ENCODE assay signal across 35 mouse cellular contexts in genomic region chr11:52678259-52678658, GRCm38 (mm10).
"Had no signal": no experiment of that assay in that cellular context is flagged by ENCODE, and none has a peak within 500 bp of the region (broad histone marks: within the 10 kb centered on the region; RNA-seq: fewer than 3 reads in every experiment).

No protein-coding gene starts in this region.

- DNase-seq: heart, postnatal 10 days; heart, postnatal 14 days; heart, postnatal 36 days; heart, postnatal 4 days; kidney, adult 11 months; kidney, adult 18-20 months; kidney, adult 2 months; kidney, adult 8-10 months; kidney, adult 9 months; kidney, postnatal 10 days; kidney, postnatal 14 days; kidney, postnatal 25 days; kidney, postnatal 36 days; kidney, postnatal 4 days; layer of hippocampus, adult 9-11 months; layer of hippocampus, postnatal 36 days had no signal

- H3K27ac ChIP-seq: heart, embryonic 13.5 days; heart, embryonic 15.5 days; hindbrain, embryonic 10.5 days; hindbrain, embryonic 14.5 days; hindbrain, embryonic 15.5 days; hindbrain, postnatal 0 days; intestine, embryonic 15.5 days; kidney, embryonic 15.5 days; kidney, postnatal 0 days; layer of hippocampus, adult 2 months; left cerebral cortex, adult 2 months had no signal

- H3K9me3 ChIP-seq: heart, embryonic 13.5 days; heart, embryonic 15.5 days; hindbrain, embryonic 15.5 days; intestine, embryonic 15.5 days; kidney, embryonic 15.5 days had no signal

- H3K4me3 ChIP-seq: heart, embryonic 12.5 days; heart, embryonic 13.5 days; heart, embryonic 15.5 days; hindbrain, embryonic 10.5 days; hindbrain, embryonic 12.5 days; hindbrain, embryonic 13.5 days; hindbrain, embryonic 15.5 days; intestine, embryonic 15.5 days; kidney, embryonic 15.5 days; layer of hippocampus, adult 2 months; left cerebral cortex, adult 2 months had no signal

- H3K9ac ChIP-seq: heart, embryonic 12.5 days; heart, embryonic 13.5 days; heart, embryonic 15.5 days; hindbrain, embryonic 12.5 days; hindbrain, embryonic 13.5 days; hindbrain, embryonic 14.5 days; hindbrain, embryonic 15.5 days; intestine, embryonic 15.5 days; kidney, embryonic 15.5 days had no signal

- H3K4me1 ChIP-seq: heart, embryonic 15.5 days; hindbrain, embryonic 10.5 days; intestine, embryonic 15.5 days had no signal

- H3K27me3 ChIP-seq: heart, embryonic 12.5 days; heart, embryonic 13.5 days; heart, embryonic 15.5 days; hindbrain, embryonic 13.5 days; hindbrain, embryonic 15.5 days; intestine, embryonic 15.5 days; kidney, embryonic 15.5 days had no signal

- H3K4me2 ChIP-seq: heart, embryonic 11.5 days; heart, embryonic 12.5 days; heart, embryonic 13.5 days; heart, embryonic 15.5 days; hindbrain, embryonic 12.5 days; hindbrain, embryonic 13.5 days; hindbrain, embryonic 14.5 days; hindbrain, embryonic 15.5 days; intestine, embryonic 15.5 days; kidney, embryonic 15.5 days had no signal

- H3K36me3 ChIP-seq: heart, embryonic 12.5 days; heart, embryonic 13.5 days; heart, embryonic 15.5 days; hindbrain, embryonic 10.5 days; hindbrain, embryonic 12.5 days; hindbrain, embryonic 13.5 days; hindbrain, embryonic 15.5 days; intestine, embryonic 15.5 days; kidney, embryonic 15.5 days had no signal

- ATAC-seq: hindbrain, embryonic 16.5 days; hindbrain, postnatal 0 days; inflammation-experienced regulatory T-cells, adult 6 months; intestine, embryonic 15.5 days; intestine, embryonic 16.5 days; intestine, postnatal 0 days had no signal
